Mouse (Mus musculus) spleen, postnatal 4 days (tissue): ENCODE measurements around the gene Sh2d2a.
"Not testable (repeated sequence)": the region's sequence is repeated elsewhere in the genome, so short reads cannot be mapped to it uniquely, and the experiment has no call there.

Experiments used
- DNase-seq, 2 experiments: peaks; one replicate each; pipeline ENCODE4 v3.0.0; 2022; ENCODE audit warnings: low spot score in 2 of 2

Gene Sh2d2a

DNA sequence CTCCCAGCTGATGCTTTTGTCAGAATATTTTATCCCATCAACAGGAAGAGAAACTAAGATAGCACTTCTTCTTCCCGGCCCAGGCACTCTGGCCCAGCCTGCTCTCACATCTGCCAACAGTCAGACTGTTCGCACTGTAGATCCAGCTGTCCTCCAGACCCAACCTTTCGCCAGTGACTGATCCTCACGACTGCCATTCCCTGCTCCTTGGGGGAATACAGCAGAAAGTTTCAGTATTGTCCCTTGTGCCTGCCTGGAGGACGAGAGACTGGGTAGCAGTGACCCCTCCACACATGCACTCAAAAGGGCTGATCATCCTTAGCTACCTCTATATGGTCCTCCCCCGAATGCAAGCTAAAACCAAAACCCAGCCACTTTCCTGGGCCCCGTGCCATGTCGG is 9.4 kb downstream of the Sh2d2a start:
- DNase-seq = no peak

DNA sequence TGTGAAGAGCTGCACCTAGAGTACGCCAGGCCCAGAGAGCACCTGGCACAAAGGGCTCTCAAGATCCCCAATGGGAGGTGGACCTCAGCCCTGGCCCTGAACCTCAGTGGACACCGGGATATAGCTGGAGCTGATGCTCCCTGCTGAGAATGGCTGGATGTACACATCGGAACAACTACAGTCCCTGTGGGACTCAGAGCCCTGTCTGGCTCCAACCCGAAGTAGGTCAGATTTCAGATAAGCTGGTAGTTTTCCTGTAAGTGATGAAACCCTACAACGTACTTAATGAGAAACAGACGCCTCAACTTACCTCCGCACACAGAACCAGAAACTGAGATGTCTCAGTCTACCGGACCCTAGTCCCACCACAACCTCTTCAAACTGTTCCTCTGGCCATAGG is 11.1 kb downstream of the Sh2d2a start:
- no peak for DNase-seq

DNA sequence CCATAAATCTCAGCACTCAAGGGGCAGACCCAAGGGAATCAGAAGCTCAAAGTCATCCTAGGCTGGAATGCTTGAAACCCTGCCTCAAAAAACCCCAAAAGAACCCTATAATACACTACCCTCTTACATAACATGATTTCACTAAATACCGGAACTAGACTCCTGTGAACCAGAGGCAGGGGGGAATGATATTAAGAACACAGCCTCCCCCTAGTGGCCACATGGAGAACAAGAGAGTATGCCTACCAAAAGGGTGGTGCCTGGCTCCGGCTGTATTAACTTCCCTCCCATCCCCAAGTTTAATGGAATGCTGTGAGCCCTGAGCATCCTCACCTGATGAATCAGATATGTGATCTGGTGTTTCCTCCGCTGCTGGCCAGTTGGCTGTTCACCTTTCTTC is 13.3 kb downstream of the Sh2d2a start:
- peak; percentile 47 to 75 for DNase-seq

DNA sequence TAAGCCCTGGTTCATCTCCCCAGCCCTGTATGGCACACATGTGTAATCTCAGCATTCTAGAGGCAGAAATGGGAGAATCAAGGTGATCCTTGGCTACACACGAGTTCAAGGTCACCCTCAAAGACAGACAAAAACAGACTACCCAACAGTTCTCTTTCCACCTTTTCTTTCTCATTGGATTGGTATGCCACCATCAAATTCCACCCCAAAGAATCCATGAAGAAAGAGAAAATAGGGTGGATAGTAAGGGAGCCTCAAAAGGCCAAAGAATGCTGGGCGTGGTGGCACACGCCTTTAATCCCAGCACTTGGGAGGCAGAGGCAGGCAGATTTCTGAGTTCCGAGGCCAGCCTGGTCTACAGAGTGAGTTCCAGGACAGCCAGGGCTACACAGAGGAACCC is 17.6 kb downstream of the Sh2d2a start:
- not testable (repeated sequence) for DNase-seq

DNA sequence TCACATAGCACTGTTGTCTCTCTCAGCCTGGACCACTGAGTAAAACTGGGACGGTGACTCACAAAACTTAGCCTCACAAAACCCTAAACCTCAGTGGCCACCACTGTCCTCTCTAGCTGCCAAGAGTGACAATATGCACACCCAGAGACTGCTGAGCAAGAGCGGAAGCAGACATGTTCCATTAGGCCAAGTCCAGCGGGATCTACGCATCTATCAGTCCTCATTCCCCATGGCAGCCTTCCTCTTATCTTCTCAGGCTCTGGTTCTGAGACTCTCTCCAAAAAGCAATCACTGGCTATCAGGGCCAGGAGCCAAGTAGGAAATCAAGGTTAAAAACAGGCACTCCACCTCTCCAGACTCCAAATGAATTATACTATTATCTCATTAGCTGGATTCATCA is 31.2 kb downstream of the Sh2d2a start:
- DNase-seq = no peak

DNA sequence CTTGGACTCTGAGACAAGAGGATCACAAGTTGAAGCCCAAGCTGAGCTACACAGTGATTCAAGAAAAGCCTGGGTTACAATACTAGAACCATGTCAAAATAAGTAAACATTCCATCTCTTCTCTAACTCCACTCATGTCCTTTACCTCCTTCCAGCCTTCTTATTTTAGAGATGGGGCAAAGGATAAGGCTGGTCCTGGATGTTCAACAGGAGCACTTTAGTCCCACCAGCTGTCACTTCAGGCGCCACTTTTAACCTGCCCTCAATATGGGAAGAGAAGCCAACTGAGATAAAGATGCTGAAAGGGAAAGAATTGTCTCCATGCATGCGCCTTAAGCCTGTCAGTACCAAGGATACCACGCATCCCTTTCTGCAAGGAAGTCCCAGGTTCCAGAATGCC is 37.7 kb downstream of the Sh2d2a start:
- DNase-seq = no peak

DNA sequence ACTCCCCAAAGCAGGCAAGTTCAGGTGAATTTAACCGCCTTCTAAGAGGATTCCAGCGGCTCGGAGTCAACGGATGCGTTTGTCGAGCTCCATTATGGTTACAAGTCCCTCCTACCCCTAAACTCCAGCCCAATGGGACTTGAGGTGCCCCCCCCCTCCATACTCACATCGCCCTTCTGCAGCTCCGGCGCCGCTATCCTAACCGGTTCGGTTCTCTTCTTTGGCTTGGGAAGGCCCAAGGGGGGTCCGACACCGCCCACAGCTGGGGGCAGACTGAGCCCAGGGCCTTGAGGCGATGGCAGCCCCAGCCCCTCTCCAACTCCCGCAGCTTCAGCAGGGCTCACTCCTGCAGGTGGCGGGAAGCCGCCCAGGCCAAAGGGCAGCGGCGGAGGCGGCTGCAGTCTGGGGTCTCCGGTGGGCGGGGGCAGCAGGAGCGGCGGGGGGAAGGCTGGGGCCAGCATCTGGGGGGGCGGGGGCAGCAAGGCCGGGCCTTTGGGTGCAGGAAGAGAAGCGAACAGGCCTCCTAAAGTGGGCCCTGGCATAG is 38.2 kb downstream of the Sh2d2a start:
- peak; percentile 51 to 77 for DNase-seq

DNA sequence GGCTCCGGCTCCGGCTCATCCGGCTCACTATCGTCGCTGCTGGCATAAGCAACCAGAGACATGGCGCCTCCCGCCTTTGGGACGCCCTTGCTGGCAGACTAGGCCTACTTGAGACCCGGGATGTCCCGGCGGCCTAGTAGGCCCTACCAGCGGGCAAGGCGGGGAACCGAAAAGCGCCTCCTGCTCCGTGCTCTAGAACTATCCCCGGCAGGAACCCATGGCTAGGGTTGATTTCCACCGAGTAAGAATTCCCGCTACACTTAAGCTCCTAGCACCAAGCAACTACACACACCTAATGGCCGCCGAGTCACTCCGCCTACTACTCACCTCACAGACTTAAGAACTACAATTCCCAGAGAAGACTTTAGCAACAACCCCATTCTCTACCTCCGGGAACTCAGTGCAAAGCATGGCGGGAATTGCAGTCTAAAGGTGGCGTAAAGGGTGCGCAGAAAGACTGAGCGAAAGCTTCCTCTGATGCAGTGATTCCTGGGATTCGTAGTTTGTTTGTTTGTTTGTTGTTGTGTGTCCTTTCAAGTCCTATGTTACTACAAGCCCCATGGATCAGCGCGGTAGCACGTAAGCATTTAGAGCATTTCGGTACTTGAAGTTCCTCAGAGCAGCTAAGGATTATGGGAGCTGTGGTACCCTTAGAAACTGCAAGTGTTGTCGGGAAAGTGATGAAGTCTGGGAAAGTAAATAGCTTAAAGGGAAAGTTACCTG is 38.9 kb downstream of the Sh2d2a start, which contains the start of gene Prcc:
Prcc (minus strand) TSS at position 328 of the 723 bp plus-strand sequence.
- peak; percentile 87 to 88 for DNase-seq

DNA sequence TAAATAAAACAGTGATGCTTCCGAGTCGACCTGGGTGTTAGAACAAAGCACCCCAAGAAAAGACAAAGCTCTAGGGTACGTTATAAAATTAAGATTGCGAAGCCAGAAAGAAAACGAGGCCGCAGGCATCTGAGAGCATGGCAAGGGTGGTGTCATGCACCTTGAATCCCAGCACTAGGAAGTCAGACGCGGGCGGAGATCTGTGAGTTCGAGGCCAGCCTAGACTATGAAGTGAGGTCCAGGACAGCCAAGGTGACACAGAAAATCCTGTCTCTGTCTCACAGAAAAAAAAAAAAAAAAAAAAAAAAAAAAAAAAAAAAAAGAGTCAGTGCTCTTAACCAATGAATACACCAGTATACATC is 39.4 kb downstream of the Sh2d2a start:
- peak; percentile 52 to 79 for DNase-seq

DNA sequence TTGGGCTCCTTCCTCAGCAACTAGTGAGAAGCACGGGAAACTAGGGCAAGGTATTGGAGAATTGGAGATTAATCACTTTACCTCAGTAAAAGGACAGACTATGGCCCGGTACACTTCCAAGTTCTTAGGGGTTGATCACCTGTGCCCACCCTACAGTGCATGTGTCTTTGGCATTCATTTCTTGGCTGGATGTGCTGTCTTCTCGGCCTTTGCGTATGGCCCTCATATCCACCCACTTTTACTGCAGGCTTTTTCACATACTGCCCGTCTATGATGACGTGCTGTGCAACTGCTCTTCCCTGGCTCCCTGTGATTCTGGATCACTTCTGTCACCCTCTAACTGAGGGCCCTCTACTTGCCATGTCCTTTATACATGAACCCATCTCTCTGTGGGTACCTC is 39.9 kb downstream of the Sh2d2a start:
- no peak for DNase-seq

DNA sequence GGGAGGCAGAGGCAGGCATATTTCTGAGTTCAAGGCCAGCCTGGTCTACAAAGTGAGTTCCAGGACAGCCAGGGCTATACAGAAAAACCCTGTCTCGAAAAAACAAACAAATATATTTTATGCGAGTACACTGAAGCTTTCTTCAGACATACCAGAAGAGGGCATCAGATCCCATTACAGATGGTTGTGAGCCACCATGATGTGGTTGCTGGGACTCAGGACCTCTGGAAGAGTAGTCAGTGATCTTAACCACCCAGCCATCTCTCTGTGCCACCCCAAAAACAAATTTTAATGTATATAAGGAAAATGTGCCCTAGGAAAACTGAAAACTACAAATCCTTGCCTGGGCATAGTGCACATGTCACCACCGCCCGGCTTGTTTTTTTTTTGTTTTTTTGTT is 40.8 kb downstream of the Sh2d2a start:
- DNase-seq = not testable (repeated sequence)

DNA sequence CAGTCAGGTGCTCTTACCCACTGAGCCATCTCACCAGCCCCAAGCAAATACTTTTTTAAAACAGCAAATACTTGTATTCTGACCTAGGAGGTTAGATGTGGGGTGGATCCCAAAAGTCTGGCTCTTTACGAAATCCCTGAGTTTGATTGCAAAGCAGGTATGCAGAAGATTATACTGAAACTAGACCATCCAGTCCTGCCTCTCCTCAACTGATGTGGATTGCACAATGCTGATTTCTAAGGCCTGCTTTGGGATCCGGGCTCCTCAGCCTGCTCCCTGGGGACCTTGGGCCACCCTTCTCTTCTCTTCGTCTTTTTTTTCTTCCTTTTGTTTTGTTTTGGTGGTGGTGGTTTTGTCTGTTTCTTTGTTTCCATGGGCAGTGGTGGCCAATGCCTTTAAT is 44.9 kb downstream of the Sh2d2a start:
- DNase-seq = no peak

DNA sequence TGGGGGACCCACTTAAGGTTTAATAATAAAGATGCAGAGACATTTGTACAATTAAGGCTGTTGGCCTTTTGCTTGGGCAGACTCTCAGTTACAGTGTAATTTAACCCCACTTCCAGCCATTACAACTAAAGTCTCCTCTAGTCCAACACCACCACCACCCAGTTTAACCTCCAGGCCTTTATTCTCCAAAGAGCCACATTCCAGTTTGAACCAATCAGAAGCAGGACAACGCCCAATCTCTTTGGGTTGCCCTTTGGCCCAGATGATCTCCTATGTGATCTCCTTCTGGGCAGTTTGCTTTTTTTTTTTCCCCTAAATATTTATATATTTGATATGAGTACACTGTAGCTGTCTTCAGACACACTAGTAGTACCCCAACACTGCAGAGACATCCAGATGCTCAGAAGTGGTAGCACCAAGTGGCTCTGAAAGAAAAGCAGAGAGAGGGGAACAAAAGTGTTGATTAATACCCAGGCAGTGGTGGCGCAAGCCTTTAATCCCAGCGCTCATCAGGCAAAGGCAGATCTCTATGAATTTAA is 46.9 kb downstream of the Sh2d2a start:
- DNase-seq = no peak

DNA sequence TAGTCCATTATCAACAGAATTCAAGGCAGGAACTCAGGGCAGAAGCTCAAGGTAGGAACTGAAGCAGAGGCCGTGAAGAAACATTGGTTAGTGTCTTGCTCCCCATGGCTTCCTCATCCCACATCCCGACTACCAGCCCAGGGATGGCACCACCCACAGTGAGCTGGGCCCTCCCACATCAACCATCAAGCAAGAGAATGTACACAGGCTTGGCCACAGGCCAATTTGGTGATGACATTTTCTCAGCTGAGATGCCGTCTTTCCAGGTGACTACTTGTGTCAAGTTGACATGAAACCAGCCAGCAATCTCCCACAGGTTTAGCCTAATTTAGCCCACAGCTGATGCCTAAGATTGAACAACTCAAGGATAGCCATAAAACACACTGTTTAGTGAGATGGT is 52.7 kb downstream of the Sh2d2a start:
- peak; percentile 47 to 67 for DNase-seq

DNA sequence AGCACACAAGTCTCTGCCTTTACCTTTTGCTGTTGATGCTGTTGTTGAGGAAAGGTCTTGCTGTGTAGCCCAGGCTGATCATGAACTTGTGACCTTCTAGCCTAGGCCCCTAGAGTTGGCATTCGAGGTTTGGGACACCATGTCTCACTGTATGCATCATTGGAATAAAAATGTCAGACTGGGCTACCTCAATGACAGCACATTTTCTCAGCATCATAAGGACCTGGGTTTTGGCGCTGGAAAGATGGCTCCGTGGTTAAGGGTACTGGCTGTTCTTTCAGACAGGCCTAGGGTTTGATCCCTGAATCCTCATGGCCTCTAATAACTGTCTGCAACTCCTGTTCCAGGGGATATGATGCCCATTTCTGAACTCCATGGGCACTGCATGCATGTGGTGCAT is 53.2 kb downstream of the Sh2d2a start:
- no peak for DNase-seq

DNA sequence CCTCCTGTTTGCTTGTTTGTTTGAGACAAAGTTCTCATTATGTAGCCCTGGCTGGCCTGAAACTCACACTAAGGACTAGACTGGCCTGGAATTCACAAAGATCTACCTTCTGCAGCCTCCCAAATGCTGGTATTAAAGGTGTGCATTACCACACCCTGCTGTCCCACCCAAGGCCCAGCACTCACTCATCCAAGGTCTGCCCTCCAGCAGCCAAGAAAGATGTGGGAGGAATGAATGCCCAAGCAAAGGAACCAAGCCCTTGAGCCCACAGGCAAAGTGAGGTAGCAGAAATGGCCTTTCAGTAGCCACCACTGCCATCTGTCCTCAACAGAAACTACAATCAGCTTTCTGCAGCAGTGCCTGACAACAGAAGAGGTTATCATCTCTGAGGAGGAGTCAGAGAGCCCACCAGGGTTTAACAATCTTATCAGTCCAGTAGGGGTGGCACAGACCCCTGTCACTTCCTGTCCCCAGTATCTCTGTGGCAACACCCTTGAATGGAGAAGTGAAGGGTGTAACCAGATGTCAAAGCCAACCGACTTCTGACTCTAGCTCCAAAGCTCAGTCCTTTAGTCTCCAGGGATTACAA is 54.6 kb downstream of the Sh2d2a start:
- peak; percentile 65 to 71 for DNase-seq

DNA sequence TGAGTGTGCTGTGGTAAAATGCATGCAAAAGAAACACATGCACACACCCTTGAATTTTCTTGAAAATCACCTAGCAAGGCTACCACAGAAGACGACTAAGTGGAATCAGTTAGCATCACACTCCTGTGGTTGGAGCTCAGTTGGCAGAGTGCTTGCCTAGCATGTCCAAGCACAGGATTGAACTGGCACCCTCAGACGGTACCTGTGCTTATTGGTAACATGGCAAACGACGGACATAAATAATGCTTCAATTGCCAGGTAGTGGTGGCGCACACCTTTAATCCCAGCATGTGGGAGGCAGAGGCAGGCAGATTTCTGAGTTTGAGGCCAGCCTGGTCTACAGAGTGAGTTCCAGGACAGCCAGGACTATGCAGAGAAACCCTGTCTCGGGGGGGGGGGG is 55.4 kb downstream of the Sh2d2a start:
- DNase-seq = peak in 1 of 2 experiments; percentile 63

DNA sequence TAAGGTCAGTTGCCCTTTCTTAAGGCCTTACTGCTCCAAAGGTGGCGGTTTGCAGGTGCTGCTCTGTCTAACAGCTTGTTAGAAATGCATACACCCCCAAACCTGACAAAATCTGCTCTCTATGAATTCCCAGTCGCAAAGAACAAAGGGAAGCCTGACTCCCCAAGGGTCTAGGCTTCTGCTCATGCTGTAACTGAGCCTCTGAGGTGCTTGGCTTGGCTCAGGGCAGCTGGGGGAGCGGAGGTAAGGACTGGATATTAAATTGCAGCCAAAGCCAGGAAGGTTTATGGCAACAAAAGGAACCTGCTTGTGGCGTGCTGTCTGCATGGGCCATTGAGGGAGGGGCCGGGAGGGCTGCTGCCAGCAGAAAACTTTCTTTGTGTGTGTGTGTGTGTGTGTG is 57.3 kb downstream of the Sh2d2a start:
- DNase-seq = peak in 1 of 2 experiments; percentile 62
